Mouse (Mus musculus): Measurements from ENCODE around the gene Kcnip2. TPM values are rescaled to one million over a fixed set of nuclear protein-coding genes. Genes with fewer than 3 reads are reported as not detected.

Kcnip2 gene
- under 1 TPM; 0.01 to 0.07 TPM for polyA plus RNA-seq (2012; fragmentation: generic; extraction: Trizol)

GRCm38 (mm10) chr19:45815831-45816405 lies at the start of gene Kcnip2:
Gene Kcnip2, minus strand, starts transcription at chr19:45816061.

GRCm38 (mm10) chr19:45783181-45783932 lies 32.5 kb downstream of the Kcnip2 start, which contains the start of gene Mgea5:
Gene Mgea5, minus strand, starts transcription at chr19:45783837.

DNA sequence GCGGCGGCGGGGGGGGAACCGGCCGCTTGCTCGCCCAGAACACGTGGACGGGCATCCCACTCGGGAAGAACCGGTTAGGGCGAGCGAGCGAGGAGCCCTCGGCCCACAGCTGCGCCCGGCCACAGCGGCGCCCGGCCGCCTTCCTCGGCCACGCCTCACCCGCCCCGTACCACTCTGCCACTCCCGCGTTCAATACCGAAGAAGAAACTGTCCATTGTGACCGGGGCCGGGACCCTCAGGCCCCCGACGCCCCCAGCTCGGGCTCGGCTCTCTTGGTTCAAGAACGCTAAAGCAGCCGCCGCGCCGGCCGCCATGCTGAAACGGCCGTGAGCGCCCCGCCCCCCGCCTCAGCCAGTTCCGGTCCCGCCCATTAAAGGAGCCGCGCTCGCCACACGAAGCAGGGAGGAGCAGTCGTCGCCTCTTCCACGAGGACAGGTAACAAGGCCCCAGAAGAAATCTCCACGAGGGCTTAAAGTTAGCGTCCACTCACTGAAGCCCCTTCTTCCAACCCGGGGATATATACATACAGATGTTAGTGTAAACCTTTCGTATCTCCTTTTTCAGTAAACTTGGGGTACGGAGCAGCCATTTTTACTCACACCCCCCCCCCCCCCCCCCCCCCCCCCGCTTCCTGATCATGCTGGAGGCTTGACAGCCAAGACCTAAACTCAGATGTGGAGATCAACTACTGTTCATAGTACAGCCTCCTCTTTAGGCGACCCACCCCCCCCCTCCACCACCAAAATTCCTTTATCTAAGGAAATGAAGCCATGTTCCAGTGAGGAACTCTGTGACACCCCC lies 66.4 kb downstream of the Kcnip2 start, which contains the start of gene Npm3:
TSS of gene Npm3 (minus strand) at position 349 of the 801 bp plus-strand sequence.

GRCm38 (mm10) chr19:45742218-45742983 lies 73.5 kb downstream of the Kcnip2 start, which contains the start of gene Fgf8:
Gene Fgf8, minus strand, starts transcription at chr19:45742915.

Other genes with a start within 250 kb of the Kcnip2 start
- gene Fbxw4, start 155.7 kb downstream of the Kcnip2 start, polyA plus RNA-seq (2012; fragmentation: generic; extraction: Trizol), result 10 to 100 TPM; 21.5 to 51.5 TPM
- gene Fgf8, start 73.1 kb downstream of the Kcnip2 start, polyA plus RNA-seq (2012; fragmentation: generic; extraction: Trizol), result under 1 TPM in 1 of 2 experiments, not detected in 1; 0.60 TPM
- 100 to 1,000 TPM; 141 to 146 TPM for gene Npm3, start 66.5 kb downstream of the Kcnip2 start, polyA plus RNA-seq (2012; fragmentation: generic; extraction: Trizol)
- gene Mgea5, start 32.2 kb downstream of the Kcnip2 start, polyA plus RNA-seq (2012; fragmentation: generic; extraction: Trizol), result 10 to 100 TPM in 1 of 2 experiments, 1 to 10 TPM in 1; 1.6 to 23.1 TPM
- 10 to 100 TPM in 1 of 2 experiments, 1 to 10 TPM in 1; 2.9 to 13.8 TPM for gene Armh3, start 182.4 kb upstream of the Kcnip2 start, polyA plus RNA-seq (2012; fragmentation: generic; extraction: Trizol)
- 10 to 100 TPM; 14.9 to 20.3 TPM for gene Hps6, start 187.4 kb upstream of the Kcnip2 start, polyA plus RNA-seq (2012; fragmentation: generic; extraction: Trizol)
- 10 to 100 TPM; 14.1 to 17.5 TPM for gene Pprc1, start 228.8 kb upstream of the Kcnip2 start, polyA plus RNA-seq (2012; fragmentation: generic; extraction: Trizol)
- 100 to 1,000 TPM in 1 of 2 experiments, 10 to 100 TPM in 1; 76.7 to 219 TPM for gene Ldb1, start 229.2 kb upstream of the Kcnip2 start, polyA plus RNA-seq (2012; fragmentation: generic; extraction: Trizol)

All from C3H10T1/2 (cell line).